Mouse (Mus musculus) hindbrain, embryonic 13.5 days (tissue): ENCODE data around the gene Zfhx2. TPM values are rescaled to one million over a fixed set of nuclear protein-coding genes. Genes with fewer than 3 reads are reported as not detected.

Experiments
- ATAC-seq: fragments of 200-750 bp; cut with Nextera tagmentation; 2 replicates; pipeline ENCODE4 v1.8.0; 2017; ENCODE audit warnings: moderate TSS enrichment; ENCODE audit not compliant: low FRiP score
- H3K27ac ChIP-seq: fragments of 300-500 bp; sonication (generic); 2 replicates; pipeline ENCODE4 v1.5.1; 2015; ENCODE audit warnings: inconsistent platforms, mild to moderate bottlenecking, moderate library complexity
- H3K27me3 ChIP-seq: fragments of 300-500 bp; sonication (generic); 2 replicates; pipeline ENCODE4 v1.6.1; 2015; ENCODE audit warnings: mild to moderate bottlenecking, inconsistent platforms
- H3K36me3 ChIP-seq: fragments of 300-500 bp; sonication (generic); 2 replicates; pipeline ENCODE4 v1.6.1; 2015; ENCODE audit warnings: mild to moderate bottlenecking, inconsistent platforms
- H3K4me1 ChIP-seq: fragments of 300-500 bp; sonication (generic); replicated peaks from 2 replicates; pipeline ENCODE4 v1.6.1; 2015; ENCODE audit warnings: inconsistent platforms
- H3K4me2 ChIP-seq: fragments of 300-500 bp; sonication (generic); 2 replicates; pipeline ENCODE4 v1.6.1; 2015; ENCODE audit warnings: inconsistent platforms, mild to moderate bottlenecking, moderate library complexity
- H3K4me3 ChIP-seq: fragments of 300-500 bp; sonication (generic); 2 replicates; pipeline ENCODE4 v1.5.1; 2015; ENCODE audit warnings: mild to moderate bottlenecking, inconsistent platforms
- H3K9ac ChIP-seq: fragments of 300-500 bp; sonication (generic); 2 replicates; pipeline ENCODE4 v1.6.1; 2015; ENCODE audit warnings: mild to moderate bottlenecking, inconsistent platforms
- H3K9me3 ChIP-seq: fragments of 300-500 bp; sonication (generic); 2 replicates; pipeline ENCODE4 v1.6.1; 2016; ENCODE audit warnings: inconsistent platforms
- WGBS: fragments of 180-500 bp; shearing (Covaris S2); methylation state at CpG from one replicate; pipeline ENCODE4 v1.1.7; 2015; 5-methylcytosine and 5-hydroxymethylcytosine counted together
- polyA plus RNA-seq: library from polyadenylated mRNA; unstranded; fragments of >200 nt; fragmentation: Nextera tagmentation; extraction: Ambion mirVana; gene quantifications from 2 replicates; pipeline ENCODE4 v1.2.1, GENCODE M21; 2015

The Zfhx2 gene
- polyA plus RNA-seq, 1 experiment from 2014 or later, result 29.4 TPM

DNA sequence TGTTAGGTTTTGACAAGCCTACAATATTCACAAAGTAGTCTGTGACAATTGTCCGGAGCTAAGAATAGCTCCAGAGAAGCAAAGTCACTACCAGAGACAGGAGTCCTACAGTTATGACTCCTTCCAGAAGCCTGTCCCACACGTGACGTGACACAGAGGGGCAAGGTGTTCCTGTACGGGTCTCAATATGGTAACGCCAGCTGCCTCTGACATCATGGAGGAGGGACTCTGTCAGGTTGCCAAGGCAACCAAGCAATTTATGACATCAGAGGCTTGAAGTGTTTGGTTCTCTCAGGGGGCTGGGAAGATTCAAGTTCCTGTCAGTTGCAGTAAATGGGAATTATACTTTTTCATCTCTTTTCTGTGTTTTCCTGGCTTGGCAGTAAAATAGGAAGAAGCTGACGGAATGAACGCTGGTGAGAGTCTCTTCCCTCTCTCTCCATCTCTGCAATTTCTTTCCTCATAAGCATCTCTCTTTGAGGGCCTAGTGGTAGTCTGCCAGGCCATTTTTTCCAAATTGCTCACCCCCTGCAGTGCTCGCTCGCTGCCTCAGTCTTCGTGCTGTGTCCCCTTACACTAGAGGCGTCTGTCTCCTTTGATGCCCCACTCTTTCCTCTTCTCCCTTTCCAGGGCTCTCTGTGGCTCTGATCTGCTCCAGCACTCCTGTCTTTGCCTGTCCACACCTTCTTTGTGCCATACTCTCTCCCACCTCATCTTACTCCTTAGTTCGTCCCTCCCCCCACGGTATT, 2.8 kb downstream of the Zfhx2 start:
- Histone ChIP-seq H3K9ac (peak overlapping the region; percentile 98), H3K27ac (peak overlapping the region; percentile 97), H3K4me2 (peak overlapping the region; percentile 90), H3K4me3 (peak overlapping the region; percentile 80), H3K36me3 (0 out of 2 replicates have a peak, but pooled peaks cover 2% of the 10 kb centered on the region), H3K4me1 (peaks cover 78% of the 10 kb centered on the region), H3K9me3 (no peaks in the 10 kb centered on the region), H3K27me3 (no peaks in the 10 kb centered on the region)
- ATAC-seq, result no peak
- 54% methylated on average over 13 of the region's 13 CpGs for WGBS

DNA sequence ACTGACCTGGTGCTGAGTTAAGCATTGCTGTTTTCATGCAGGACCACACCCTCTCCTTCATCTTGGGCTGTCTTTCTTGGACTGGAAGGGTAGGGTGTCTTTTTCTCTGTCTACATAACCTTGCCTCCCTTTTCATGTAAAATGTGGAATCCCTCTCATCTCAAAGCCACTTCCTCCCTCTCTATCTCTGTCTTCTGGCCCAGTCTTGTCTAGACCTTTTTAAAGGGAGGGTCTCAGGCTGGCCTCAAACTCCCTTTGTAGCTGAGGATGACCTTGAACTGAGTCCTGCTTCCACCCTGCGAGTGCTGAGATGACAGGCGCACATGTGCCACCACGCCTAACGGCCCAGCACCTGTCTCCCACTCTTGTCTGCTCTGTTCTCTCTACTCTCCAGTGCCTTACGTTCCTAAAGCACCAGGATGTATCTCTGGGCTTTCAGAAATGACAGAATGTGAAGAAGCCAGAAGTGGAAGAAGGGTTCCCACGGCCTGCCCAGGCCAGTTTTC, 6.1 kb downstream of the Zfhx2 start:
- H3K4me1 ChIP-seq, result peaks cover 85% of the 10 kb centered on the region
- ATAC-seq, result no peak
- 0 out of 2 replicates have a peak overlapping the region, but pooled peaks have one; percentile 14 for H3K9ac ChIP-seq
- WGBS, result 77% methylated on average over 6 of the region's 6 CpGs
- H3K4me3 ChIP-seq, result no peak overlapping the region
- H3K9me3 ChIP-seq, result no peaks in the 10 kb centered on the region
- H3K36me3 ChIP-seq, result 0 out of 2 replicates have a peak, but pooled peaks cover 3% of the 10 kb centered on the region
- no peaks in the 10 kb centered on the region for H3K27me3 ChIP-seq
- peak overlapping the region; percentile 86 for H3K27ac ChIP-seq
- peak overlapping the region; percentile 25; the same call in 1 of the 2 replicates for H3K4me2 ChIP-seq

DNA sequence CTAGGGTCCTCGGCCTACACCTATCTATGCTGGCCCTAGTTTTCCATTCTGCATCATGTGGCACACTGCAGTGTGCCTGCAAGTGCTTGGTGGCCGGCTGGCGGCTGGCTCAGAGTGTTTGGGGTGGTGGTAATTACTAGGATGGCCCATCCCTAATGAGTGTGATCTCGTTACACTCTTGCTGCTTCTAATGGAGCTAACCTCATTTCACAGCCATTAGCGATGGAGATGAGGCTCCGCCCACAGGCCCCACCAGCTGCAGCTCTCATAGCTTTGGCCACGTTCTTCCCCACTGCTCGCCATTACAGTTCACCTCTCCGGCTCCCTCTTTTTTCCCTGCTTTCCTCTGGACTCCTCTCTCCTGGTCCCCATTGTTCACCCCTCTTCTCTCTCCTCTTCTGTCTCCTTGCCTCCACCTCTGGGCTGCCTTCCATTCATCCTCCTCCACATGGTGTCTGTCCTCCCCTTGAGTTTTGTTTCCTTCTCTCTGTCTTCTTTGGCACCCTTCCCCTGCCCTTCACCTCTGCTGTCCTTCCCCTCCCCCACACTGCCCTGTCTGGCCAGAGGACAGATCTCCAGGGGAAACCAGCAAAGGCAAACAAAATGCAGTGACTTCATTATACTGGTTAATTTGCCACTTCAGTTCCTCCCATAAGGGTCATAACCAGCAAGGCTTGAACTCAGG, 6.7 kb downstream of the Zfhx2 start:
- Histone ChIP-seq H3K4me3 (no peak overlapping the region), H3K27me3 (no peaks in the 10 kb centered on the region), H3K36me3 (0 out of 2 replicates have a peak, but pooled peaks cover 3% of the 10 kb centered on the region), H3K27ac (peak overlapping the region; percentile 86), H3K4me2 (peak overlapping the region; percentile 25), H3K9me3 (no peaks in the 10 kb centered on the region), H3K4me1 (peaks cover 82% of the 10 kb centered on the region), H3K9ac (peak overlapping the region; percentile 44; the same call in 1 of the 2 replicates)
- 24% methylated on average over 9 of the region's 9 CpGs for WGBS
- ATAC-seq, result peak; percentile 38

DNA sequence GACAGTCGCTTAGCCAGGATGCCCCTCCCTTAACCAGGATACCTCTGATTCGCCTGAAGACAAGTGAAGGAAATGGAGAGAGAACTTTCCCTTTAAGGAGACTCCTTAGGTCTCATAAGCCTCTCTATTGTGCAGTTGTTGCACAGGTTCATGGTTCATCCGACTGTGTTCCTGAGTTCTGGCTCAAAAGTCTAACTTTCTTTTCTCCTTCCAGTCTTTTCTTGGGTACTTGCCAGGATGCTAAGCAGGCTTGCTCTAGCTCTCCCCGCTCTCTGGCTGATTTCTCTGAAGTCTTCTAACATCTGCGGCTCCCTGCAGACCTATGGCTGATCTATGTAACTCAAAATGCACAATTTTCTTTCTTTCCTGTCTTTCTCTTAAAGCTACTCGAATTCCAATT, 8.6 kb downstream of the Zfhx2 start:
- WGBS, result 74% methylated on average over 6 of the region's 6 CpGs
- no peaks in the 10 kb centered on the region for H3K27me3 ChIP-seq
- H3K9ac ChIP-seq, result no peak overlapping the region; the same call in 1 of the 2 replicates
- 0 out of 2 replicates have a peak, but pooled peaks cover 3% of the 10 kb centered on the region for H3K36me3 ChIP-seq
- peaks cover 80% of the 10 kb centered on the region for H3K4me1 ChIP-seq
- no peak overlapping the region for H3K27ac ChIP-seq
- no peak for ATAC-seq
- H3K4me2 ChIP-seq, result no peak overlapping the region
- no peaks in the 10 kb centered on the region for H3K9me3 ChIP-seq
- no peak overlapping the region for H3K4me3 ChIP-seq

DNA sequence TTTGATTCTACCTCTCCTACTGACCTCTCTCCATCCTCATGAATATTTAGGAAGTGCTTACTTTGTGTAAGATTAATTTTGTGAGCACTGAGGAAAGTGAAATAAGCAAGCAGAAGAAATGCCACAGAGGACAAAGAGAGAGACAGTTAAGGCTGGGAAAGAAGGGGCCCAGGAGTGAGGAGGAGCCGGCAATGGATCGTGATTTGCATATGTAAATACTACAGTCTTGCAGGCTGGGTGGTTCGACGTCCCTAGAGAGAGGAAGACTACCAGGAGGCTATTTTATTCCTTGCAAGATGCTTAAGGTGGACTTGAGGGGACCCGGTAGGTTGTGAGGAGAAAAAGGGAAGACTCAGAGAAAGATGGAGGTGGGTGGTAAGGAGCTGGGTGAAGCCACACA, 11.0 kb downstream of the Zfhx2 start:
- Histone ChIP-seq H3K4me2 (no peak overlapping the region), H3K36me3 (0 out of 2 replicates have a peak, but pooled peaks cover 3% of the 10 kb centered on the region), H3K9ac (no peak overlapping the region), H3K9me3 (no peaks in the 10 kb centered on the region), H3K4me3 (no peak overlapping the region), H3K27ac (peak overlapping the region; percentile 53; the same call in 1 of the 2 replicates), H3K27me3 (0 out of 2 replicates have a peak, but pooled peaks cover 2% of the 10 kb centered on the region), H3K4me1 (peaks cover 79% of the 10 kb centered on the region)
- ATAC-seq, result no peak
- 13% methylated on average over 5 of the region's 5 CpGs for WGBS

DNA sequence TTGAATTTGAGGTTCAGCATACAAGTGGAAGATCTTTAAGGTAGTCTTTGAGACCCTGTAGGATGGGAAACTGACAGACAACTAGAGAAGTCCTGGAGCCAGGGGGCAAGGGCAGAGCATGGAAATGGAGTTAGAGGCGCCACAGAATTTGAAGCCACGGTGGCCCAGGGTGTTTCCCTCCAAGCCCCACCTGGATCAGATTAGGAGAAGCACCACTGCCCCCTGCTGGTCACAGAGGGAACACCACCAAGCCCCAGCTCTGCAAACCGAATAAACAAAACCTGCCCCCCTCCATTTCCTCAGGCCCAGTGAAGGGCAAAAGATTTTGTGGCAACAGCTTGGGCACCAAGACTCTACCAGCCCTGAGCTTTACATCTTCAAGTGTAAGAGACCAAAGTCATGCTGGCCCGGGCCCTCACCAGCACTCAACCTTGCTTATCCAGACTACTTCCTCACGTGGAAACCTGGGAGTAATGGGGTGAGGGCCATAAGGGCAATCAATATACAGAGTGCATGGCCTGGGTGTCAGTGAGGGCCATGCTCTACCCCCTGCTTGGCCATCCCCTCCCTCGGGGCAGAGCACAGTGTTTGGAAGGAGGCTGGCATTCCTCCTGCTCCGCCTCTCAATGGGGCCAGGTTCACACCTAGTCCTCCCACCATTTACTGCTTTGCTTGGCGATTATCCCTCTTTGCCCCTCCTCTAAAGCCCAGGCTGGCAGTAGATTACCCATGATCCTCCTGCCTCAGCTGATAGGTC, 12.7 kb downstream of the Zfhx2 start:
- 24% methylated on average over 8 of the region's 8 CpGs for whole genome bisulfite sequencing
- Histone ChIP-seq H3K4me3 (0 out of 2 replicates have a peak overlapping the region, but pooled peaks have one; percentile 15), H3K4me1 (peaks cover 67% of the 10 kb centered on the region)

DNA sequence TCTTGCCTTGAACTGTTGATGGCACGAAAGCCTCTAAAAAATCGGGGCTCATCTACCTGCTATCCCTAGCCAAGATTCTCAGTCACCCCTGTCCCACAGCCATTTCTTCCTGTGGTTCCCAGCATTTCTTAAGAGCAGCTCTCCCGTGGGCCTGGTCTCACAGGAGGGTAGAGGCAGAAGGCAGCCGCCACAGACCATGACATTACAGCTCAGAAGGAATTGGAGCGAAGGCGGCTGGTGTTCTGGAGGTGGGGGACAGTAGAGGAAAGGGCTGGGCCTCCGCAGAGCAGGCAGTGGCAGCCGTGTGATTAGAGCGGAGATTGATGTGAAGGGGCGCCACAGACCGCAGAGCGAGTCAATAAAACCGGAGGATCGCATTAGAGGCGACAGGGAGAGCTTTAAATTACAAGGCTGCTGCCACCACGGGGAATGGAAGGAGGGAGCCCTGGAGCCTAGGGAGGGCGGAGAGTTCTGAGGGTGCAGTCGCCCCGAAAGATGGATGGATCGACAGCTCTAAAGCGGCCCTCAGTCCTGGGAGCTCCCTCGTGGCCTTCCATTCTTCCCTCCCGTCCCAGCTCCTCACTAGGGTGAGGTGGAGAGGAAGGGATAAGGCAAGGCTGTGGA, 13.6 kb downstream of the Zfhx2 start:
- peaks cover 62% of the 10 kb centered on the region for H3K4me1 ChIP-seq
- WGBS, result 4% methylated on average over 23 of the region's 23 CpGs
- H3K4me3 ChIP-seq, result peak overlapping the region; percentile 15; the same call in 1 of the 2 replicates
- no peaks in the 10 kb centered on the region for H3K9me3 ChIP-seq
- H3K4me2 ChIP-seq, result peak overlapping the region; percentile 47
- H3K27ac ChIP-seq, result peak overlapping the region; percentile 92
- 0 out of 2 replicates have a peak, but pooled peaks cover 2% of the 10 kb centered on the region for H3K27me3 ChIP-seq
- peak overlapping the region; percentile 63 for H3K9ac ChIP-seq
- ATAC-seq, result peak; percentile 65
- H3K36me3 ChIP-seq, result peaks cover 17% of the 10 kb centered on the region

More for the DNA sequence above, 12.7 kb downstream of the Zfhx2 start:
- 0 out of 2 replicates have a peak, but pooled peaks cover 2% of the 10 kb centered on the region for H3K27me3 ChIP-seq
- H3K36me3 ChIP-seq, result peaks cover 8% of the 10 kb centered on the region
- H3K9ac ChIP-seq, result peak overlapping the region; percentile 63; the same call in 1 of the 2 replicates
- H3K9me3 ChIP-seq, result no peaks in the 10 kb centered on the region
- peak overlapping the region; percentile 92 for H3K27ac ChIP-seq
- H3K4me2 ChIP-seq, result peak overlapping the region; percentile 47
- ATAC-seq, result peak; percentile 41

DNA sequence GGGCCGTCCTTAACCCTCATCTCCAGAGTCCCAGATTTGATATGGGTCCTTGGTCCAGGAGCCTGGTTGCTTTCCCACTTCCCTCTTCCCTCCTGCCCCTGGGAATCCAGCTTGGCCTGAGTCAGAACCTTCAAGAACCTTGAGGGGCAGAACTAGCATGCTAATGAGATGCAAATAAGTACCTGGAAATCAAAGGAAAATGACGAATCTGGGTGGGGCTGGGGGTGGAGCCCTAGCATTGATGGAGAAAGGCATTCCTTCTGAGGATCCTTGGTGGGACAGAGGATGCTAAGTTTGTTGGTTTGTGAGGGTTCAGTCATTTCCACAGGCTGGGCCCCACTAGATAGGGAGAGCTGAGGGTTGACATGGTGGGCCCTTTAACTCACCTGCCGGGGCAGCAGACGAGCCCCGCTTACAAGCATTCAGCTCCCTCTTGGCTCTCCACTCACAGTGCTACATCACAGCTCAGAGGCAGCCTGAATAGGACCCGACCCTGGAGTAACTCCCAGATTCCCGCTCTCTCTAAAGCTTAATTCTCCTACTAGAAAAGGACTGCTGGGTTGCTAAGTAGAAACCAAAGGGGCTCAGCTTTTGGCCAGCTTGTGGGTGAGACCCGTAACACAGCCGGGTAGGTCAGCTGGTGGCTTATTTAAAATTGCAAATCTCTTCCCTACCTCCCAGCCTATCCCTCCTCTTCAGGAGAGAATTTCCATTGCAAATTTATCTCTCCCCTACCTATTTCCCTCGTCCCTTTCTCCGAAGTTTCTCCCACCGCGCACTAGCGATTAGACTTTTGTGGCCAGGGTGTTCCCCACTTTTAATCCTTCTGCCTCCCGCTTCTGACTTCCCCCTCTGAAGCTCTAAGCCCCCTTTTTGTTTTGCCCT, 14.4 kb downstream of the Zfhx2 start:
- no peak for ATAC-seq
- H3K4me2 ChIP-seq, result peak overlapping the region; percentile 47
- H3K4me1 ChIP-seq, result peaks cover 65% of the 10 kb centered on the region
- H3K9me3 ChIP-seq, result no peaks in the 10 kb centered on the region
- H3K9ac ChIP-seq, result peak overlapping the region; percentile 63
- H3K4me3 ChIP-seq, result no peak overlapping the region
- H3K27ac ChIP-seq, result peak overlapping the region; percentile 92
- H3K36me3 ChIP-seq, result peaks cover 24% of the 10 kb centered on the region
- 0 out of 2 replicates have a peak, but pooled peaks cover 2% of the 10 kb centered on the region for H3K27me3 ChIP-seq
- WGBS, result 16% methylated on average over 15 of the region's 15 CpGs

DNA sequence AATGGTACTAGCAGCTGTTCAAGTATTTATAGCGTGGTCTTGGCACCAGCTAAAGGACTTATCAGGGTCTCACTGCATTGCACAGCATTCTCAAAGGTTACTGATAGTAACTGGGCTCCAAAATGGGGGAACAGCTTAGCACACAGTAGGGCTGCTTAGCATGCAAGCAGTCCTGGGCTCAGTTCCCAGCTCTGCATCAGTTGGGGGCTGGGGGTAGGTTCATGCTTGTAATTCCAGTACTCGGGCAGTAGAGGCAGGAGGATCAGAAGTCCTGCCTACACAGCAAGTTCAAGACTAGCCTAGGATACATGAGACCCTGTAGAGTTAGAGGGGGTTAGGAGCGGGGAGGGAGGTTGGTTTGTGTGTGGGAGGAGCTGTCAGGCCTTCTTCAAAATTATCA, 15.2 kb downstream of the Zfhx2 start:
- H3K4me1 ChIP-seq, result peaks cover 71% of the 10 kb centered on the region

DNA sequence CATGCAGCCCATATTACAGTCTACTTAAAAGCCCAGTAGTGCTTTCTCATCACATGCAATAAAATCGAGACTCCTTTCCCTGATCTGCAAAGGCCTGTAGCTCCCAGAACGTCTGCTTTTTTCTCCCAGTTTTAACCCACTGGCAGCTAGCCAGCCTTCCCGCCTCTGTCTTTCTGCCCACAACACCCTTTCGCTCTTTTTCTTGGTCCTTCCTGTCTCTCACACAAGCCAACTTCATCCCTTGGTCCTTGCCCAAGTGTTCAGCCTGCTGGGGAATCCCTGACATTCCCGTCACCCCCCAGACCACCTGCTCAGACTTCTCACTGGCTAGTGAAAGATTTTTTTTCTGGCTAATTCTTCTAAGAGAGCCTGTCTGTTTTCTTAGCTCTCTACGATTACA, 15.9 kb downstream of the Zfhx2 start:
- Histone ChIP-seq H3K27me3 (0 out of 2 replicates have a peak, but pooled peaks cover 2% of the 10 kb centered on the region), H3K4me3 (no peak overlapping the region), H3K36me3 (peaks cover 39% of the 10 kb centered on the region), H3K4me1 (peaks cover 71% of the 10 kb centered on the region), H3K27ac (peak overlapping the region; percentile 40), H3K4me2 (no peak overlapping the region), H3K9me3 (no peaks in the 10 kb centered on the region), H3K9ac (no peak overlapping the region)
- 48% methylated on average over 6 of the region's 6 CpGs for WGBS
- ATAC-seq, result no peak

More for the DNA sequence above, 15.2 kb downstream of the Zfhx2 start:
- peak overlapping the region; percentile 92 for H3K27ac ChIP-seq
- 70% methylated on average over 3 of the region's 3 CpGs for WGBS
- no peaks in the 10 kb centered on the region for H3K9me3 ChIP-seq
- H3K4me3 ChIP-seq, result no peak overlapping the region
- H3K36me3 ChIP-seq, result peaks cover 32% of the 10 kb centered on the region
- H3K4me2 ChIP-seq, result no peak overlapping the region
- peak overlapping the region; percentile 63; the same call in 1 of the 2 replicates for H3K9ac ChIP-seq
- no peak for ATAC-seq
- H3K27me3 ChIP-seq, result 0 out of 2 replicates have a peak, but pooled peaks cover 2% of the 10 kb centered on the region
